Mouse (Mus musculus) gastrocnemius, adult 18-20 months (tissue): ENCODE data around the gene Pkp4. TPM values are rescaled to one million over a fixed set of nuclear protein-coding genes. Genes with fewer than 3 reads are reported as not detected.

Experiments used
- DNase-seq: peaks from one replicate; pipeline ENCODE4 v3.0.0; 2021; ENCODE audit warnings: low spot score
- long read RNA-seq, 2 experiments: library from polyadenylated mRNA; stranded (forward); transcript quantifications; one replicate each; pipeline ENCODE4 v2.0.0; 2021
- total RNA-seq, 2 experiments: library from RNA; stranded (reverse); gene quantifications; 2 replicates each; pipeline ENCODE4 v1.2.3; 2021

The Pkp4 gene
- total RNA-seq = 10 to 100 TPM; 18.3 to 24.0 TPM
- long read RNA-seq, experiment 1, full-length matches to known transcripts = 1 of 5 reads
- long read RNA-seq, experiment 1, partial matches to known transcripts = 2 of 5 reads
- long read RNA-seq, experiment 1, other reads (novel, unspliced or antisense) = 2 of 5 reads
- long read RNA-seq, experiment 2 = 0 reads

DNA sequence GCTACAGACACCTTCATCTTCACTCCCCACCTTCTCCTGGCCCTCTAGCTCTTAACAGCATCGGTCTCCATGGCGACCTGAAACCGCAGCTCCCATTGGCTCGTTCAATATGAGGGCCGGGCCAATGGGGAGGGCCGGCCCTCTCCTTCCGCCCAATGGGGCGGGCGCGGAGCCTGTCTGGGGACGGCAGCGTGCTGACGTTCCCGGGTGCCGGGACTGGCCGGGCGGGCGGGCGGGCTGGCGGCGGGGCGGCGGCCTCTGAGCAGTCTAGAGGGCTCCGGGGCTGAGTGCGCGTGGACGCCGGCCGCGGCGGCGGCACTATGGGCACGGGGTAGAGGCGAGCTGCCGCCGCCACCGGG lies at the start of gene Pkp4, which contains the start of gene Ccdc148:
Gene Pkp4 (plus strand): TSS at position 246 of the 359 bp plus-strand sequence.
Gene Ccdc148 (minus strand): TSS at position 79 of the 359 bp plus-strand sequence.
- DNase-seq = peak; percentile 94

DNA sequence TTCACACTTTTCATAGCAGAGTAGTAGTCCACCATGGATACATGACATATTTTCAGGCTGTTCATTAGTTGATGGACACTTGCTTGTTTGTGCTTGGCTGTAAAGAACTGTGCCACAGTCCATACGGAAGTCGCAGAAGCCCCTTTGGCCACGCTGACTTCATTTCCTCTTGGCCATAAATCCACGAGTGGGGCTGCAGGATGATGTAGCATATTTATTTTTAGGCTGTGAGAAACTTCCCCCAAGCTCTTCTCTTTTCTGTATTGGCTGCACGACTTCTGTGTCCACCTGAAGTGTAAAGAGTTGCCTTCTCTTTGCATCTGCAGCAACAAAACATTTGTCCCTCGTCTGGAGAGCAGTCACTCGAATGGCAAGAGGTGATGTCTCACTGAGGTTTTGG lies 31.6 kb upstream of the Pkp4 start:
- DNase-seq = no peak

DNA sequence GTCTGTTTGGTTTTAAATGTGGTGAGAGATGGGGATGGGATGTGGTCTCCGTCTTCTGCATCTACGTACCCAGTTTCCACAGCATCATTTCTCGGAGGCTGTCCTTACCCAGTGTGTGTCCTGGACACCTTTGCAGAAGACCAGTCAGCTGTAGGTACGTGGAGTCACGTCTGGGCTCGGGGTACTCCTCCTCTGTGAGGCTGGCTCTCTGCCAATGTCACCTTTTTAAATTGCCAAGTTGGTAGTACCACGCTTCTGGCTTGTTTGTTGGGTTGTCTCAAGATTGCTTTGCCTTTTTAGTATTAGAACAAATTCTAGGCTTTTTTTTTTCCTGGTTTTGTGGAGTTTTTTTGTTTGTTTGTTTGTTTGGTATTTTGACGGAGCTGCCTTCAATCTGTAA lies 30.8 kb upstream of the Pkp4 start:
- no peak for DNase-seq

DNA sequence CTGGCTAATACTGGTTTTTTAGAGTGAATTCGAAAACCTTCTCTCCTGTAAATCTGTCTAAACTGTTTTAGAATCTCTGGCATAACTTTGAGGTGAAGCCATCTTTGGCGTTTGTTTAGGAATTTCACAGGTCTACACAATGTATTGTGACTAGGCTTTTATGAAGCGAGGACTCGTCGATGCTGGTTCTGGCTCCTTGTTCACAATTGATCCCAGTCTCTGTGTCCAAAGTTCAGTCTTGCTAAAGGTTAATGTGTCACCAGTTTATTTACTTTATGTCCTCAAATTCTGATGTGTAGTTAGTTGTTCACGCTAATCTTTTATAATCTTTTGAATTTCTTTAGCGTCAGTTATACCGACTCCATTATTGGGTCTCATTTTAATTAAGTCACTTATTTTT lies 29.6 kb upstream of the Pkp4 start:
- no peak for DNase-seq

DNA sequence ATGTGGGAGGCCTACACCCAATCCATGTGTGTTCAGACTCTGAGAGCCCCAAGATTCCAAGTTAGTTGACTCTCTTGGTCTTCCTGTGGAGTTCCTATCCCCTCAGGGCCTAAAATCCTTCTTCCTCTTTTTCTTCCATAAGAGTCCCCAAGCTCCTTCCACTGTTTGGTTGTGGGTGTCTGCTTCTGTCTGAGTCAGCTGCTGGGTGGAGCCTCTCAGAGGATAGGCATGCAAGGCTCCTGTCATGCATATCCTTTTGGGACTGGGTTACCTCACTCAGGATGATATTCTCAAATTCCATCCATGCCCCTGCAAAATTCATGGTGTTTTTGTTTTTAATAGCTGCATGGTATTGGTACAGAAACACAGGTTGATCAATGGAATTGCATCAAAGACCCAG lies 5.2 kb upstream of the Pkp4 start:
- no peak for DNase-seq

DNA sequence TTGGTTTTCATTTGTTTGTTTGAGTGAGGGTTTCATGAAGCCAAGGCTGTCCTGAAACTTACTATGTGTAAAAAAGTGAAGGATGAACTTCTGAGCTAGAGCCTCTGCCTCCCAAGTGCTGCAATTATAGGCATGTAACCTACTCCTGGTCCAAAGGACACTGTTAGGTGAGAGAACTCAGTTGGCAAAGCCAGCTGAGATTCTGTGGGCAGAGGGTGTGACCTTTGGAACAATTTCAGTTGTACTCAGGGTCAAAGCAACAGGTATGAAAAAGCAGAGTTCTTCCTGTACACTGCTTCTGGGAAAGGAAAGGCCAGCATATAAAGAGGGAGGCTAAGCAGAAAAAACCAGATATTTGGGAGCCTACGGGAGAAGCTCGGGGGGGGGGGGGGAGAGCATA lies 2.5 kb upstream of the Pkp4 start:
- DNase-seq = no peak

DNA sequence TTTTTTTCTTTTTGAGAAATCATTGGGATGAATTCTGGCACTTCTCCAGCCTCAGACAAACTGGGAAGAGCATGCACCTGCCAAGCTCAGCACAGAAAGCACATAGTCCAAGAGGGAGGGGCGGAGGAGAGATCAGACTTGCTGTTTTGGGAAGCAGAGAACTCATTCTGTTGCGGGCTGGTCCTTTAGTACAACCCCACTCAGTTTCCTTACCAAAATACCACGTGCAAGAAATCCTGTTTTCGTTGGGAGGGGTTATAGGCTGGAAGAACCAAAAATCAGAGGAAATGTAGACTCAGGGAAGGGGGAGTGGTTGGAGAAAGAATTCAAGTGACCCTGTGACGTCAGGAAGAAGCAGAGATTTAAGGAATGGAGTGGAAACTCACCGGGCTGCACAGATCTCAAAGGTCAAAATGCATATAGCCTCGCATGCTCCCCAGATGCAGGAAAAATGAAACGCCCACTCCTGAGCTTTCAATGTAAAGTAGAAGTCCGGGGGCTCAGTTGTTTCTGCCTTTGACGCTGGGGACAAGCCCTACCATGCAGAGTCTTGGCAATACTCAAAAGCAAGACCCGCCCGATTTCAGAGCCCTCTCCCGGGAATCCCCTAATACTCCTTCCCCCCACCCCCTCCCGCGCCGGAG lies 567 bp upstream of the Pkp4 start:
- DNase-seq = peak; percentile 3

DNA sequence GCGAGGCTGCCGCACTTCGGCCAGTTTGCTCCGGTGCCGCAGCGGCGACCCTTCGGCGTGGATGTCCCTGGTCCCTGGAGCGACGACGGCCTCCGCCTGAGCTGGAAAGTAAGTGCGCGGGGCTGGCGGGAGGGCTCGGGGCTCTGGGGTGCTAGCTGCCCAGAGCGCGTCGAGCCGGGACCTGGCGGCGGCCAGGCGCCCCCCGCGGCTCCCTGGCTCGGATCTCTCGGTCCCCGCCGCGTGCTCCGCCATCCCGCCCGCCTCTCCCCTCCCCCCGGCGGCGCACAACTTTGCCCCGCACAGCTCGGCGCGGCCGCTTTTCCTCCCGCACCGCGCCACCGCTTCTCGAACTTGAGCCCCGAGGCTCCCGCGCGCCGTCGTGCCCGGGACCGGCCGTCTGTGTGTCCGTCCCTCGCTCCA lies 381 bp downstream of the Pkp4 start:
- DNase-seq = no peak

DNA sequence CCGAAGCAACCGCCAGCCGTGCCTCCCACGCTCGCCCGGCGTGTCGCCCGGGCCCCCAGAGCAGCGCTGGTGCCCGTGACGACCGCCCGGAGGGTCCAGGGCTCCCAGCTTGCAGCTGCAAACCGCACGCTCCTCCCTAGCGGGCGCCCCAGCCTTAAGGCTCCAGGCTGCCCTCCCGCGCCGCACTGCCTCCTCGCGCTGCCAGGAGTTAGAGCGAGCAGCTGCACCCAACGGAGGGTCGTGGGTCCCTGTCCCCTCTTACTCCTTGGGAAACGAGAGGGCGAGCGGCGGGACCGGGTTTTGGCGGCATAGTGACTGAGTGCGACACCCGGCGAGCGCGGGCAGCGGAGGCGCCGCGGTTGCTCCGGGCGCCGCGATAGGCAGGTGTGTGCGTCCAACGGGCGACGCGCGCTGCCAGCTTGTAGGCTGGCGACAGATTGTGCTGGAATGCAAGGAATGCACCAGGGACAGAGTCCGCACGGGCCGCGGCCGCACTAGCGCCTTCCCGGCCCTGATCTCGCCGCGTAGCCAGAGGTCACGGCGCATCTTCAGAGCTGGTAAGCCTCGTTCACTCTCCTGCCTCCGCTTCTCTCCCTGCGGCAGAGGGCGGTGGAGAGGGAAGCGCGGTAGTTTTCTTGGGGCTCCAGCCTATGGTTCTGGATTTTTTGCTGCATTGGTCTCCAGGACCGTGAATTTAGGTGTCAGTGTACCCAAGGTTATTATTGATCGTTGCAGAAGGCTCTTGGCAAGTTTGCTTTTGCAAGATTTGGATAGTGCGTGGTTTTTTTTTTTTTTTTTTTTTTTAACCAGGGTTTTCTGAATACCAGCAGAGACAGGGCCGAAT lies 1.0 kb downstream of the Pkp4 start:
- peak; percentile 21 for DNase-seq

DNA sequence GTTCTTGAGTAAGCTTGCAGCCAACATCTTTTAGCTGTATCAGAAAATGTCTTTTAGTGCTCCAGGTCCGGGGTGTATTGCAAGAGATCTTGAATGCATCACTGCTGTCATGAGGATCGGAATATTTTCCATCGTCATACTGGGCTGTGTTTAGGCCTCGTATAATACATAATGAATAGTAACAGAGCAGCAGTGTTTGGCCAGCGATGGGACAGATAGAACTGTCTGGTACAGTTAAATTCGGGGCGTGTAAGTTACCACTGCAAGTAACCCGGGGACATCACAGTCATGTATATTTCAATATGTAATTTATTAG lies 1.6 kb downstream of the Pkp4 start:
- DNase-seq = no peak

DNA sequence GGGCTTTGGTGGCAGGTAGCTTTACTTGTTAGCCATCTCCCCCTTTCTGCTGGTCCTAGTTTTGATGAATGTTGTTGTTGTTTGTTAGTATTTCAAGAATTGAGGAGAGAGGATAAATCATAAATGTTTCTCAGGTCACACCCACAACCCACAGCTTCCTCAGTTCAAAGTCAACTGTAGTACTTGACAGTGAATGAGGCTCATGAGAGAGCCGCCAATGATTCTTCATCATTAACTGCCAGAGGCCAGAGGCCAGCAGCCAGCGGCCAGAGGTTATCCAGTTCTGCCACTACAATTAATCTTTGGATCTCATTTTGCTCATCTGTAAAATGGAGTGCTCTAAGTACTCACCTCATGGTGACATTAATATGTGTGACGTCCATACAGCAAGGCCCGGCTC lies 6.3 kb downstream of the Pkp4 start:
- no peak for DNase-seq

DNA sequence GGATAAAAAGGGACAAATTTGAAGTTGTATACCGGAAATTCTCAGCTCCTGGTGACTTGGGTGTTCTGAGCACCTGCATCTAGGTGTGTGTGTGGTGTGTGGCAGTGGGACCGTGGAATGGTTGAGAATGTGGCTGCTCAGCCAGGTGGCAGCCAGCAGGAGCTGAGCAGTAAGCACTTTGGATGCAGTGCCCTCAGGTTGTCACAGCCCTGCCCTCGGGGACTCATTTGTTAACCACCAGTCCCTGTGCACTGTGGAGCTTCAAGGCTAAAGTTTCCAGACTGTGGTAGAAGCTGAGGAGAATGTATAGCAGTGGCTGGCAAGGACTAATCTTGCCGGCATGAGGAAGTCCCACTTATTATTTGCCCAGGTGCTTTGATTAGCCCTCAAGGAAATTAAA lies 7.2 kb downstream of the Pkp4 start:
- DNase-seq = no peak

DNA sequence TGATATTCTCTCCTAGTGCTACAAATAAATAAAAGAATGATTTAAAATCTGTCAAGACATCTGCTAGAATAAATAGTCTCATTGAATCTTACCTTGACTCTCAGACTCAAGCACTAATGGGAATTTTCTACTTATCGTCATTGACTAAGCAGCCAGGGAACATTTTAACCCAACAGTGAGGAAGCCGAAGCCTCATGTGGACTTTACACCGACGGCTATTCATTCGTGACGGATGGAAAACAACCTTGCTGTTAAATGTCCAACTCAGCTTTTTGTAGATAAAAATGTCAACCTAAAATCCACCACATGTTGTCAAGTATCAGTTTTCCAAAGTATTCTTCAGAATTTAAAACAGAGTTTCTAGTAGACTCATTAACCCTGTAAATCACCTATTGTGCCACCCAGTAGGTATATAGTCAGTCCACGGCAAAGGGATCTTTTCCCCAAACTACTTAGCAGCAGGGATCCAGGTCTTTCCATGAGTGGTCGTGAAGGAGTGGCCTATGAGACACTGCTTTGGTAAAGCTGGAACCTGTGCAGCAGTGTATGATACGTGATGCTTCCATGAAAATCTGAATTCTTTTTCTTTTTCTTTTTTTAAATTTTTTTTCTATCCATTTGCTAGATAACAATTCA lies 9.0 kb downstream of the Pkp4 start:
- no peak for DNase-seq

DNA sequence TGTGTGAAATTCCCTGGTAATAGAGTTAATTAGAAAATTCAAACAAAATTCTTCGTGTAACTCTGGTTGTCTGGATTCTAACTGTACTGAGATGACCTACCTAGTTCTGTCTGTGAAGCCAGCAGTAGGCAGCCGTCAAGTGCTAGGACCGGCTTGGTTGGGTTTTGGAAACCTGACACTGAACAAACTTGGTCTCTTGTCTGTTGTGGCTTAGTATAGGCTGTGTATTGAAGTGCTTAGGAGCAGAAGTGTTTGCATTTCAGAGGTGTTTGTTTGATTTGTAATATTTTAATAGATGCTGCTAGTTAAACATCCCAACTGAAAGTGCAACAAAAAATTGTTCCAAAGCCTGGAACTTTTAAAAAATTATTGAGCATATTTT lies 9.5 kb downstream of the Pkp4 start:
- no peak for DNase-seq

DNA sequence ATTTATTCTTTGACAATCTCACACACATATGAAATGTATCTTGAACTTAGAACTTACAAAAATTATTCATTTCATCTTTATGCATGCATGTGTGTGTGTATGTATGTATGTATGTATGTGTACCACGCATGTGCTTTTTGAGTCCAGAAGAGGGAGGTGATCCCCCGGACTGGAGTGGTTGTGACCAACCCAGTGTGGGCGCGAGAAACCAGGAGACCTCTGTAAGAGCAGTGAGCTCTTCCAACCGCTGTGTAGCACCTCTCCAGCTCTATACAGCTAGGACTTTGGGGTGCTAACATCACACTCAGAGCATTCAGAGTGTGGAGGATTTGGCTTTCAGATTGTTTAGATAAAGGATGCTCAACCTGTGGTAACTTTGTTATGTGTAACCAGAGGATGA lies 9.9 kb downstream of the Pkp4 start:
- DNase-seq = no peak

DNA sequence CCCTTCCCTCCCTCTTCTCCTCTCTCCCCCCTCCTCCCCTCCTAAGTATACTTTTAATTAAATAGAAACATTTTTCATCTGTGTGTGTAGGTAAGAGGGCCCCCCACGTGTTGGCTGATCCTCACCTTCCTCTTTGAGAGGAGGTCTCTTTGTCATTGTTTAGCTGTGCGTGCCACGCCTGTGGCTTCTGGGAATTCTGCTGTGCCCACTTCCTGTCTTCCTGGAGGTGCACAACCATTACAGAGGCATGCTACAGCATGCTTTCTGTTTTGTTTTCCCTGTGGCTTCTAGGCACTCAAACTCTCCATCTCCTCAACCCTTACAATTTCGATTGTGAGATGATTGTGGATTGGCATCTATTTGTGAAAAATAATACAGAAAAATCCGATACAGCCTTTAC lies 10.9 kb downstream of the Pkp4 start:
- DNase-seq = no peak

DNA sequence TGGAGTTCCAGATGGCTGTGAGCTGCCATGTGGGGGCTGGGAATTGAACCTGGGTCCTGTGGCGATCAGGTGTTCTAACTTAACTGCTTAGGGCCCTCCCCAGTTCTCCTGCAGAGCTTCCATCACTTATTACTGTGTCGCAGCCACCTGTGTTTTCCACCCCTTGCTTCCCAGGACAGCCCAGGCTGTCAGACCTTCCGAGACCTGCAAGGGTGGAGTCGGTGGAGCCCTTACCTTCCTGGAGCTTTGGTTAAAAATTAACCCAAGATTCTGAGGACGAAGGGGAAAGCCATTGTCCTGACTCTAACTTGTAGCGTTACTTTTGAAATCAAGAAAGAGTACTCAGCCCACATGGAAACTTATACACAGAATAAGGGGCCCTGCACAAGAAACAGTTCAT lies 15.3 kb downstream of the Pkp4 start:
- DNase-seq = no peak

DNA sequence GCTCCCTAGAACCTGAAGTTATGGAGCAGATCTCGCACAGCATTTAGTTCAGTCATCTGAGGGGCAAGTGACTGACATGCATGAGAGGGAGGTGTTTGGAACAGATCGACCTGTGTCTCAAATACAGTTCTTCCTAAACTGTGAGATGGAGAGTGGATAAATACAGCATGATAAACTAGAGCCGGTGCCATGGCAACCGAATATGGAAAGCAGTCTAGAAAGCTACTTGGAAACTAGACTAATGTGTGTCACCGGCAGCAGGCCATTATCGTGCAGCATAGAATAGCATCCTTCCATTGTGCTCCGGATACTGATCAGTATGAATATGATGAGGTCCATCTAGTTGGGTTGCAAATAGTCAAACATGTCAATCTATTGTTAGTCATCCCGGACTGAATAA lies 17.5 kb downstream of the Pkp4 start:
- no peak for DNase-seq

DNA sequence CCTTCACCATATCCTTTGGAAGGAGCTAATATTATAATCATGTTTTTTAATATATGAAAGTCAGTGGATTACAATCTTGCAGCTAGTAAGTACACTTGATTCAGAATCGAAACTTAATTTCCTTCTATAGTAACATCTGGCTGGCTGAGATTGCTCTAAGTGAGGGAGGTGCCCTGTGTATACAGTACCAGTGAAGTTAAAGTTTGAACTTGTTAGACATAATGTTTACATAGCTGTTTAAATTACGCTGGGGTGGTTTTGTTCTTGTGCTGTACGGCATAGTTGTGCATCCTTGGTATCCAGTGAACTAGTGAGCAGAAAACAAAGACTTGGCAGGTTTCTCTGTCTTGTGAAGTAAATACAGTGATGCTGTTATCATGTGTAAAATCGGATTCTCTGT lies 18.3 kb downstream of the Pkp4 start:
- no peak for DNase-seq

DNA sequence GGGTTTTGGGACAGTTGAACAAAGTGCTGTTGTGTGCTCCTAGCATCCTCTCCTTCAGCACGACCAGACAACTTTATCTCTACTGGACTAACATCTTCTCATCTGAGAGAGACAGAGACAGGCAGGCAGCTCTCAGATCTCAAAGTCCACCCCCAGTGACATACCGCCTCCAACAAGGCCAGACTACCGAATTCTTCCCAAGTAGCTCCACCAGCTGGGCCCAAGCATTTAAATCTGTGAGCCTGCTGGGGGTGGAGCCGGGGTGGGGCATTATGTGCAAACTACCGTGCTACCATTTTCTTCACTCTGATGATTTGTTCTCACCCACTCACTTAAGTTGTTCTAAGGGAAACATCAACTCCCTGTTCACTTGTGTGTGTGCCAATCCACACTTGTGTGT lies 18.8 kb downstream of the Pkp4 start:
- no peak for DNase-seq

DNA sequence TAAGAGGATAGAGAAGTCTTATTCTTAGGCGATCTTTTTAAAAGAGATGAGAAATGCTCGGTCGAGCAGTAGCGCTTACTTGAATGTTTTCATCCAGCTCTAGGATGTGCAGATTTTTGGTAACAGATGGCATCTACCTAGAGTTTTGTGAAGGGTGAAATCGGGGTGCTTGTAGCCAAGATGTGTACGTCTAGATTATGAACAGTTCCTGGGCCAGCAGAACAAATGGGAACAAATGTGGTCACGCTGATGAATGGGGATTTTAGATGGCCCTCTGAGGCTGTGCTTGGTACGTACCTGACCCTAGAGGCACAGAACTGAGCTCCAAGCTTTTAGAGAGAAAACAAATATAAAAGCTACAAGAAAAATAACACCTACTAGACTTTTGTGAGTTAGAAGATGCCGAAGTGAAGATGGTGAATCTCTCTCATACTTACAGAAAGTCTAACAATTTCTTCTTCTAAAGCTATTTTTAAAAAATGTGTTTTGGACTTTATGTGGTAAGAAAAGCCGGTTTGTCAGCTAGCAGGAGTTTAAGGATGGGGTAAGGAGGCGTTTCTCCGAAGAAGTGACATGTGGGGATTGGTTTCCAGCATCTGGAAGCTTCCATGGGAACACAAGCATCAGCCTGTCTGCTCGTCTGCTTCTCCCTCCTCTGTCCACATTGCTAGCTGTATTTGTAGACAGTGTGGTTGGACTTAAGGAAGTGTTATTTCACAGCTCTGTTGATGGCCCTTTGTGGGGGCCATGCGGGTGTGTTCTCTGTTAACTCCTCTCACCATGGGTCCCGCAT lies 20.9 kb downstream of the Pkp4 start:
- no peak for DNase-seq

DNA sequence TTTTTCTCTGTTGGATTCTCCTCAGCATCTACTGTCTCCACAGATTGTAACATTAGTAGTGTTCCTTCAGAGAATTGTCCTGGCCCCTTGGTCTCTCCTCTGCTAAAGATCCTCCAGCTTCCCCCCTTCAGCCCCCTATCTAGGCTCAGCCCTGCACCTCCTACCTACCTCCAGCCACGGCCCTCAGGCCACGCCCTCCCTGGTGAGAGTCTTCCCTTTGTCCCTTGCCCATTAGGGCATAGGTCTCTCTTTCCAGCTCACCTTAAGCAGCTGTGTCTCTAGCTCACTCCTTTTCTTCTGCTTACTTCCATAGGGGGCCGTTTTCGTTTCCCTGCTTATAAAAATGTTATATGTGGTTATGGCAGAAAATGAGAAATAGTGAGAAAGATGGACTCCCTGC lies 22.9 kb downstream of the Pkp4 start:
- DNase-seq = no peak
